Mouse (Mus musculus) hindbrain, embryonic 11.5 days (tissue): ENCODE results near the gene Cnga3. TPM values are rescaled to one million over a fixed set of nuclear protein-coding genes. Genes with fewer than 3 reads are reported as not detected.

Source experiments
- ATAC-seq: fragments of 200-750 bp; cut with Nextera tagmentation; 2 replicates; pipeline ENCODE4 v1.8.0; 2017; ENCODE audit warnings: mild to moderate bottlenecking, moderate TSS enrichment, moderate library complexity; ENCODE audit not compliant: low FRiP score
- DNase-seq: peaks from one replicate; pipeline ENCODE4 v3.0.0-alpha.2; 2015; ENCODE audit warnings: low spot score
- H3K27ac ChIP-seq: fragments of 300-500 bp; sonication (generic); 2 replicates; pipeline ENCODE4 v1.5.1; 2014; ENCODE audit warnings: mild to moderate bottlenecking, low read depth, low read length
- H3K27me3 ChIP-seq: fragments of 300-500 bp; sonication (generic); 2 replicates; pipeline ENCODE4 v1.6.1; 2014; ENCODE audit warnings: mild to moderate bottlenecking, low read length, moderate library complexity, mixed read lengths; ENCODE audit not compliant: control insufficient read depth, insufficient read depth
- H3K36me3 ChIP-seq: fragments of 300-500 bp; sonication (generic); 2 replicates; pipeline ENCODE4 v1.6.1; 2014; ENCODE audit warnings: mild to moderate bottlenecking, low read length, moderate library complexity, mixed read lengths; ENCODE audit not compliant: control insufficient read depth, insufficient read depth
- H3K4me1 ChIP-seq: fragments of 300-500 bp; sonication (generic); replicated peaks from 2 replicates; pipeline ENCODE4 v1.6.1; 2014; ENCODE audit warnings: low read length, mixed read lengths; ENCODE audit not compliant: control insufficient read depth, insufficient read depth
- H3K4me2 ChIP-seq: fragments of 300-500 bp; sonication (generic); replicated peaks from 2 replicates; pipeline ENCODE4 v1.6.1; 2014; ENCODE audit warnings: mild to moderate bottlenecking, low read depth, low read length
- H3K4me3 ChIP-seq: fragments of 300-500 bp; sonication (generic); 2 replicates; pipeline ENCODE4 v1.5.1; 2014; ENCODE audit warnings: low read depth, low read length
- H3K9ac ChIP-seq: fragments of 300-500 bp; sonication (generic); 2 replicates; pipeline ENCODE4 v1.6.1; 2014; ENCODE audit warnings: low read depth, low read length
- H3K9me3 ChIP-seq: fragments of 300-500 bp; sonication (generic); 2 replicates; pipeline ENCODE4 v1.6.1; 2016; ENCODE audit warnings: low read length; ENCODE audit not compliant: control insufficient read depth
- whole genome bisulfite sequencing: fragments of 180-500 bp; shearing (Covaris S2); extraction: QIAGEN DNeasy Blood & Tissue Kit; methylation state at CpG from one replicate; pipeline ENCODE4 v1.1.7; 2014; 5-methylcytosine and 5-hydroxymethylcytosine counted together
- polyA plus RNA-seq: library from polyadenylated mRNA; unstranded; fragments of >200 nt; fragmentation: Nextera tagmentation; extraction: Ambion mirVana; gene quantifications from 2 replicates; pipeline ENCODE4 v1.2.1, GENCODE M21; 2014

Gene Cnga3
- polyA plus RNA-seq, 1 experiment from 2014 or later = not detected

GRCm38 (mm10) chr1:37212375-37212774 is 1.9 kb upstream of the Cnga3 start:
- WGBS = 92% methylated on average over 9 of the region's 9 CpGs
- Histone ChIP-seq H3K9me3 (no peaks in the 10 kb centered on the region), H3K4me1 (no peaks in the 10 kb centered on the region), H3K4me2 (no peak overlapping the region), H3K27ac (no peak overlapping the region), H3K9ac (no peak overlapping the region), H3K27me3 (no peaks in the 10 kb centered on the region), H3K4me3 (no peak overlapping the region), H3K36me3 (no peaks in the 10 kb centered on the region)
- DNase-seq (no peak), ATAC-seq (no peak)

GRCm38 (mm10) chr1:37218386-37218785 is 4.2 kb downstream of the Cnga3 start:
- Histone ChIP-seq H3K27me3 (no peaks in the 10 kb centered on the region), H3K4me3 (no peak overlapping the region), H3K9me3 (no peaks in the 10 kb centered on the region), H3K4me1 (no peaks in the 10 kb centered on the region), H3K4me2 (no peak overlapping the region), H3K9ac (no peak overlapping the region), H3K36me3 (no peaks in the 10 kb centered on the region), H3K27ac (no peak overlapping the region)
- WGBS = 7% methylated on average over 14 of the region's 14 CpGs
- ATAC-seq = no peak
- peak; percentile 69 for DNase-seq

GRCm38 (mm10) chr1:37219593-37219992 is 5.4 kb downstream of the Cnga3 start:
- WGBS = 88% methylated on average over 5 of the region's 5 CpGs
- no peak for ATAC-seq
- no peak for DNase-seq

GRCm38 (mm10) chr1:37220134-37220907 is 6.1 kb downstream of the Cnga3 start:
- Histone ChIP-seq H3K4me1 (no peaks in the 10 kb centered on the region), H3K4me2 (no peak overlapping the region), H3K4me3 (no peak overlapping the region), H3K27me3 (no peaks in the 10 kb centered on the region), H3K36me3 (no peaks in the 10 kb centered on the region), H3K9me3 (no peaks in the 10 kb centered on the region), H3K27ac (no peak overlapping the region), H3K9ac (no peak overlapping the region)
- peak; percentile 73 for ATAC-seq
- peak; percentile 79 for DNase-seq
- WGBS = 48% methylated on average over 6 of the region's 6 CpGs

More at GRCm38 (mm10) chr1:37219593-37219992, 5.4 kb downstream of the Cnga3 start:
- H3K4me2 ChIP-seq = no peak overlapping the region
- no peaks in the 10 kb centered on the region for H3K27me3 ChIP-seq
- H3K27ac ChIP-seq = no peak overlapping the region
- no peaks in the 10 kb centered on the region for H3K4me1 ChIP-seq
- H3K36me3 ChIP-seq = no peaks in the 10 kb centered on the region
- no peaks in the 10 kb centered on the region for H3K9me3 ChIP-seq
- H3K4me3 ChIP-seq = no peak overlapping the region
- no peak overlapping the region for H3K9ac ChIP-seq

- no peak for ATAC-seq
- no peak overlapping the region for H3K4me3 ChIP-seq
- H3K9ac ChIP-seq = no peak overlapping the region
- no peaks in the 10 kb centered on the region for H3K27me3 ChIP-seq
- H3K27ac ChIP-seq = no peak overlapping the region
- no peaks in the 10 kb centered on the region for H3K4me1 ChIP-seq
- 79% methylated on average over 7 of the region's 7 CpGs for WGBS
- no peaks in the 10 kb centered on the region for H3K9me3 ChIP-seq
- H3K36me3 ChIP-seq = no peaks in the 10 kb centered on the region
- H3K4me2 ChIP-seq = no peak overlapping the region
- DNase-seq = no peak
Measured at GRCm38 (mm10) chr1:37222002-37222401, 7.8 kb downstream of the Cnga3 start.

- DNase-seq (no peak), ATAC-seq (no peak)
- 73% methylated on average over 6 of the region's 6 CpGs for WGBS
- H3K27ac ChIP-seq = no peak overlapping the region
- H3K27me3 ChIP-seq = no peaks in the 10 kb centered on the region
- no peaks in the 10 kb centered on the region for H3K9me3 ChIP-seq
- H3K4me2 ChIP-seq = no peak overlapping the region
- no peak overlapping the region for H3K9ac ChIP-seq
- H3K36me3 ChIP-seq = no peaks in the 10 kb centered on the region
- H3K4me3 ChIP-seq = no peak overlapping the region
- H3K4me1 ChIP-seq = no peaks in the 10 kb centered on the region
Measured at GRCm38 (mm10) chr1:37230404-37230803, 16.2 kb downstream of the Cnga3 start.

- Histone ChIP-seq H3K4me3 (no peak overlapping the region), H3K27me3 (no peaks in the 10 kb centered on the region), H3K4me1 (no peaks in the 10 kb centered on the region), H3K9ac (no peak overlapping the region), H3K4me2 (no peak overlapping the region), H3K27ac (no peak overlapping the region), H3K9me3 (no peaks in the 10 kb centered on the region), H3K36me3 (no peaks in the 10 kb centered on the region)
- DNase-seq (no peak), ATAC-seq (no peak)
- 65% methylated on average over 6 of the region's 6 CpGs for WGBS
Measured at GRCm38 (mm10) chr1:37231295-37231701, 17.1 kb downstream of the Cnga3 start.

GRCm38 (mm10) chr1:37239045-37239635 is 24.9 kb downstream of the Cnga3 start:
- no peak overlapping the region for H3K27ac ChIP-seq
- no peaks in the 10 kb centered on the region for H3K36me3 ChIP-seq
- H3K27me3 ChIP-seq = no peaks in the 10 kb centered on the region
- 70% methylated on average over 10 of the region's 10 CpGs for whole genome bisulfite sequencing
- no peak overlapping the region for H3K4me2 ChIP-seq
- H3K9ac ChIP-seq = no peak overlapping the region
- DNase-seq = peak; percentile 5
- no peak for ATAC-seq
- no peaks in the 10 kb centered on the region for H3K4me1 ChIP-seq
- no peak overlapping the region for H3K4me3 ChIP-seq
- no peaks in the 10 kb centered on the region for H3K9me3 ChIP-seq

GRCm38 (mm10) chr1:37242253-37242652 is 28.0 kb downstream of the Cnga3 start:
- H3K36me3 ChIP-seq = no peaks in the 10 kb centered on the region
- DNase-seq = no peak
- no peak overlapping the region for H3K4me3 ChIP-seq
- no peaks in the 10 kb centered on the region for H3K4me1 ChIP-seq
- H3K9ac ChIP-seq = no peak overlapping the region
- H3K9me3 ChIP-seq = no peaks in the 10 kb centered on the region
- WGBS = 83% methylated on average over 8 of the region's 8 CpGs
- no peak for ATAC-seq
- no peaks in the 10 kb centered on the region for H3K27me3 ChIP-seq
- no peak overlapping the region for H3K27ac ChIP-seq
- no peak overlapping the region for H3K4me2 ChIP-seq
